Mouse (Mus musculus) hindbrain, embryonic 15.5 days (tissue): Measurements from ENCODE around the gene Kiss1. TPM values are rescaled to one million over a fixed set of nuclear protein-coding genes. Genes with fewer than 3 reads are reported as not detected.

Experiments used
- ATAC-seq: fragments of 200-750 bp; cut with Nextera tagmentation; 2 replicates; pipeline ENCODE4 v1.8.0; 2017; ENCODE audit warnings: low read depth, moderate number of reproducible peaks, moderate TSS enrichment; ENCODE audit not compliant: low FRiP score
- H3K27ac ChIP-seq: fragments of 300-500 bp; sonication (generic); replicated peaks from 2 replicates; pipeline ENCODE4 v1.5.1; 2015; ENCODE audit warnings: mild to moderate bottlenecking, inconsistent platforms
- H3K27me3 ChIP-seq: fragments of 300-500 bp; sonication (generic); 2 replicates; pipeline ENCODE4 v1.6.1; 2015; ENCODE audit warnings: control low read depth, inconsistent platforms
- H3K36me3 ChIP-seq: fragments of 300-500 bp; sonication (generic); 2 replicates; pipeline ENCODE4 v1.6.1; 2015; ENCODE audit warnings: control low read depth, inconsistent platforms
- H3K4me1 ChIP-seq: fragments of 300-500 bp; sonication (generic); replicated peaks from 2 replicates; pipeline ENCODE4 v1.6.1; 2015; ENCODE audit warnings: control low read depth, inconsistent platforms
- H3K4me2 ChIP-seq: fragments of 300-500 bp; sonication (generic); 2 replicates; pipeline ENCODE4 v1.6.1; 2015; ENCODE audit warnings: moderate library complexity, mild to moderate bottlenecking, inconsistent platforms
- H3K4me3 ChIP-seq: fragments of 300-500 bp; sonication (generic); 2 replicates; pipeline ENCODE4 v1.5.1; 2015; ENCODE audit warnings: mild to moderate bottlenecking, inconsistent platforms
- H3K9ac ChIP-seq: fragments of 300-500 bp; sonication (generic); 2 replicates; pipeline ENCODE4 v1.6.1; 2015; ENCODE audit warnings: inconsistent platforms
- H3K9me3 ChIP-seq: fragments of 300-500 bp; sonication (generic); 2 replicates; pipeline ENCODE4 v1.6.1; 2016; ENCODE audit warnings: control low read depth, inconsistent platforms
- WGBS: fragments of 180-500 bp; shearing (Covaris S2); methylation state at CpG from one replicate; pipeline ENCODE4 v1.1.7; 2015; 5-methylcytosine and 5-hydroxymethylcytosine counted together
- polyA plus RNA-seq: library from polyadenylated mRNA; unstranded; fragments of >200 nt; fragmentation: Nextera tagmentation; extraction: Ambion mirVana; gene quantifications from 2 replicates; pipeline ENCODE4 v1.2.1, GENCODE M21; 2015

The Kiss1 gene
- 0.34 TPM in 1 of 2 replicates, not detected in the other for polyA plus RNA-seq

DNA sequence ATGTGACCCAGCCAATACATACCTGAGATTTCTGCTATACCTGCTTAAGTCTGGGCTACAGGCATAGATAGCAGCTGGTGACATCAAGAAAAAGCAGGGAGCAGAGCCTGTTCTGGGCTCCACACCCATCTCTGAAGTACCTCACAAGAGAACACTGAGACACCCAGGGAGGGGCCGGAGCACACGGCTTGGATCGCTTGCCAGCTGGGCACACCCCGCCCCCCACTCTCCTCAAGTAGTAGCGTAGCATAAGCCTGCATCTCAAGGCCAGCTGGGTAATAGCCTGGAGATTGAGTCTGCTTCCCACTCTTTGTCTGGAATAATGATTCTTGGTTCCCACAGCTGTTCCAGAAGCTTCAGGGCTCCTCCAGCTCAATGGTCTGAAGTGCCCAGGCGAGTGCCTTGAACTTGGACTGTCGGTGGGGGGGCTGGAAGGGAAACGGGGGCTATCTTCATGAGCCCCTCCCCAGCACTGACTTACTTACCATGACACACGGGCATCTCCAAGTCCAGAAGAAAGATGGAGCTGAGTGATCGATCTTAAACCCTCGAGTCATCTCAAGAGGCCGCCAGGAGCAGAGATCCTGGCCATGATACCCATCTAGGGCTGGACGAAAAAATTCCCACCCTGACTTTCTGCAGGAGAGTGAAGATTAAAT lies at the start of gene Kiss1:
Kiss1 (plus strand) TSS at position 609 of the 659 bp plus-strand sequence.
- Histone ChIP-seq H3K4me1 (no peaks in the 10 kb centered on the region), H3K36me3 (no peaks in the 10 kb centered on the region), H3K4me2 (no peak within 1 kb of the TSS), H3K27ac (no peak within 1 kb of the TSS), H3K9me3 (no peaks in the 10 kb centered on the region), H3K27me3 (no peaks in the 10 kb centered on the region), H3K9ac (no peak within 1 kb of the TSS), H3K4me3 (no peak within 1 kb of the TSS)
- 78% methylated on average over 13 of the region's 13 CpGs for WGBS
- no peak for ATAC-seq

DNA sequence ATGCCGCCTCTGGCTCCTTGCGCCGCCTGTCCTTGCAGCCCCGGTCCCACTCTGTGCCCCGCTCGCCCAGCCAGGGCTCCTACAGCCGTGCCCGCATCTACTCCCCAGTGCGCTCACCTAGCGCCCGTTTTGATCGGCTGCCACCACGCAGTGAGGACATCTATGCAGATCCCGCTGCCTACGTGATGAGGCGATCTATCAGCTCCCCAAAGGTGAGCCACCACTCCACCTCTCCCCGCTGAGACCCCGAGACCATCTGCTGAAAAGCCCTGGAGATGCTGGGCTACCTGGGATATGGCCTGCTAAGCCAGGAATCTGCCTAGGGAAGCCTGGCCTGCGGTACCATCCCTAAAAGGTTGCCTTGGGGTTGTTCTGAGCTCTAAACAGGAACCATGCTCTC lies 47.5 kb upstream of the Kiss1 start:
- no peaks in the 10 kb centered on the region for H3K27me3 ChIP-seq
- no peak overlapping the region for H3K27ac ChIP-seq
- H3K4me3 ChIP-seq: no peak overlapping the region
- H3K9ac ChIP-seq: no peak overlapping the region
- H3K36me3 ChIP-seq: peaks cover 30% of the 10 kb centered on the region
- no peaks in the 10 kb centered on the region for H3K9me3 ChIP-seq
- no peak for ATAC-seq
- WGBS: 89% methylated on average over 19 of the region's 19 CpGs
- H3K4me1 ChIP-seq: peaks cover 12% of the 10 kb centered on the region
- no peak overlapping the region for H3K4me2 ChIP-seq

DNA sequence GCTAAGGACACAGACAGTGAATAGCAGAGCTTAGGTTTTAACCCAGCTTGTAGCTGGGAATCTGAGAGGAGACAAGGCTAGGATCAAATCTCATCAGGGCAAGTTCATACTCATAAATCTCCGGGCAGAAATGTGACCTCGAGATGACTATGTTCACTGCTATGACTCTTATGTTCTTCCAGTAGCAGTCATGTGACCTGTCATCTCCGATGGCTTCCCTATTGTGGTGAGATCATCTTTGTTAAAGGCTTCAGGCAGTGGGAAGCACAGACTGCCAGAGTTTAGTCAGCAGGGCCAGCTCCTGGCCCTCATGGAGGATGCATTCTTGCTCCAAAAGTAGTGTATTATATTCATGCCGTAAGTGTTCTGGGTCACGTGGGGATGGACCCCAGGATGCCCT lies 44.7 kb upstream of the Kiss1 start:
- Histone ChIP-seq H3K27me3 (no peaks in the 10 kb centered on the region), H3K36me3 (peaks cover 20% of the 10 kb centered on the region), H3K4me1 (peaks cover 17% of the 10 kb centered on the region), H3K4me2 (no peak overlapping the region), H3K9ac (no peak overlapping the region), H3K27ac (no peak overlapping the region), H3K9me3 (no peaks in the 10 kb centered on the region), H3K4me3 (no peak overlapping the region)
- 65% methylated on average over 5 of the region's 5 CpGs for WGBS
- ATAC-seq: no peak

DNA sequence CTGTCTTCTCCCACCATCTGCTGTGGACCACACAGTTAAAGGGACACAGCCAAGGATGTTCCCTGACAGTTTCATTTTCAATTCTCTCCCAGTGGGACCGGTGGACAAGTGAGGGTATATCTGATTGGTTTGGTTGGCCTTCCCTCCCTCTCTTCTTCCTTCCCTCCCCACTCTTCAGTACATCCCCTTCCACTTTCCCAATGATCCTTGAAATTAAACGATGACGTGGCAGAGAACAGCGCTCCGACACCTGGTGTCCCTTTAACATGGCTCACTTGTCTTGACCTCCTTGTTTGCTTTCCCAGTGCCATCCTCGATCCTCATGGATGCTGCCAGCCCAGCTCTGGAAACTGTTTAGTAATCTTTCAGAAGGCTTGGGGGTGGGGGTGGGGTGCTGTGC lies 43.1 kb upstream of the Kiss1 start:
- H3K4me3 ChIP-seq: no peak overlapping the region
- peaks cover 15% of the 10 kb centered on the region; the same call in 1 of the 2 replicates for H3K36me3 ChIP-seq
- 41% methylated on average over 6 of the region's 6 CpGs for WGBS
- H3K27ac ChIP-seq: 0 out of 2 replicates have a peak overlapping the region, but pooled peaks have one; percentile 3
- H3K4me2 ChIP-seq: no peak overlapping the region
- H3K9me3 ChIP-seq: no peaks in the 10 kb centered on the region
- H3K4me1 ChIP-seq: peaks cover 17% of the 10 kb centered on the region
- no peaks in the 10 kb centered on the region for H3K27me3 ChIP-seq
- no peak for ATAC-seq
- H3K9ac ChIP-seq: no peak overlapping the region

DNA sequence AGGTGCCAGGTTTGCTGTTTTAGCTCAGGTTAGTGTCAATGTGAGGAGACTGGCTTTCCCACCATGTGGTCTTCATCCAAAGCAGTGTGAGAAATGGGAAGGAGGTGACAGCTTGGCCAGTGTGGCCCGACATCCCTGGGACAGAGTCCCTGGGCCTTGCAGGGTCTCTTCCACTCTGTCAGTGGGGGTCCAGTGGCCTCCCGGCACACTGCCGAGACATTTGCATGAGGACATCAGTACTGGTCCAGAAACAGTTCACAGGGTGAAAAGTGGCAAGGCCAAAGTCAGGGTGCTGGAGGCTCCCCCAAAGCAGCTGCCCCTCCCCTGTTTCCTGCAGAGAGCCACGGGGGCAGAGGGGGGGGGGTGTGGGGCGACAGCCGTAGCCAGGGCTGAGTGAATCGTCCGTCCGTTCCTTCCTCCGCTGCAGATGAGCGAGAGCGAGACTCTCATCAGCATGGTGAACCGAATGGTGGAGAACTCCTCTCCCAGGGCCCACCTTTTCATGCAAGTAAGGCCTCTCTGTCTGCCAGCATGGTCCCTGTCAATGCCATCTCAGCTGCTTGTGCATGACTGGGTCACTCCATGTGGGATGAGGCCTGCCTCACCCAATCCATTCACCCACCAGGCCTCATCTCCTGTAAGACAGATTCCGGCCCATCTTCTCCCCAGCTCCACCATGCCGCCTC lies 42.6 kb upstream of the Kiss1 start:
- no peaks in the 10 kb centered on the region for H3K9me3 ChIP-seq
- H3K4me3 ChIP-seq: no peak overlapping the region
- H3K4me1 ChIP-seq: peaks cover 17% of the 10 kb centered on the region
- 0 out of 2 replicates have a peak overlapping the region, but pooled peaks have one; percentile 6 for H3K27ac ChIP-seq
- no peak for ATAC-seq
- no peaks in the 10 kb centered on the region for H3K27me3 ChIP-seq
- 56% methylated on average over 15 of the region's 15 CpGs for WGBS
- peaks cover 12% of the 10 kb centered on the region; the same call in 1 of the 2 replicates for H3K36me3 ChIP-seq
- no peak overlapping the region for H3K4me2 ChIP-seq
- H3K9ac ChIP-seq: no peak overlapping the region

DNA sequence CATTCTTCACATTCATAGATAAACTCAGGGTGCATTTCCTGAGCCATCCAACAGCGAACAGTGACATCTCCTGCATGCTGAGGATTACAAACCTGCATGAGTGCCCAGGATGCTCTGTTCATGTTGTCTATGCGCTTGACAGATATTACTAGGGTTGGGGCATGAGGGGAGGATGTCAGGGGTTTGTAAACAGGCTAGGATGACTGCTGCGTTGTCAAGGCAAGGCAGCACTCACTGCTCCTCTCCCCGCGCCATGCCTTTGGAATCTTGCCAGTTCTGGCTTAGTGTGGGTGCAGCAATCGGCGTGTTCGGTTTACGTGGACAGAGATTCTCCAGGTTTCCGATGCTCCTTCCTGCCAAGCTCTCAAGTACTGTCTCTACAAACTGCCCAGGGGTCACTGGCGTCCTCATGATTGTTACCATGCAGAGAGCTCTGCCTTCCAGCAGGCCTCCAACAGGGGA lies 42.0 kb upstream of the Kiss1 start:
- H3K4me3 ChIP-seq: no peak overlapping the region
- H3K9ac ChIP-seq: no peak overlapping the region
- no peak overlapping the region for H3K4me2 ChIP-seq
- H3K27ac ChIP-seq: 0 out of 2 replicates have a peak overlapping the region, but pooled peaks have one; percentile 6
- H3K4me1 ChIP-seq: peaks cover 17% of the 10 kb centered on the region
- no peaks in the 10 kb centered on the region for H3K9me3 ChIP-seq
- no peak for ATAC-seq
- peaks cover 7% of the 10 kb centered on the region; the same call in 1 of the 2 replicates for H3K36me3 ChIP-seq
- no peaks in the 10 kb centered on the region for H3K27me3 ChIP-seq
- WGBS: 63% methylated on average over 11 of the region's 11 CpGs

DNA sequence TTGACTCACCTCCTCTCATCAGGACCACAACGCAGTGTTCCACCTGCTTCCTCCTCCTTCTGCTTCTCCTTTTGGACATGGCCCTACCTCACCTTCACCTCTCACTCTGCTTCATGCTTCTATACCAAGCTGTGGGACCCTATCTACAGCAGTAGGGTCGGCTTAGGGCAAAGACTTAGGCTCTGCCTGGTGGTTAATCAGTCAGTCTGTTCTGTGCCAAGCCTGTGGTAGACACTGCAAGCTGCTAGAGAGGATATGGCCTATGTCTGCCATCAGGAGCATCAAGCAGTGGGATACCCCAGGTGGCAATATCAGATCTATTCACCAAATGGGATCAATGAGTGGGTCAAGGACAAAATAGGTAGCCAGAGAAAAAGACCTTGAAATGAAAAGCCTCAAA lies 41.1 kb upstream of the Kiss1 start:
- 92% methylated on average over 2 of the region's 2 CpGs for WGBS
- Histone ChIP-seq H3K36me3 (peaks cover 9% of the 10 kb centered on the region), H3K27ac (no peak overlapping the region), H3K9me3 (no peaks in the 10 kb centered on the region), H3K4me1 (peaks cover 17% of the 10 kb centered on the region), H3K4me3 (no peak overlapping the region), H3K9ac (no peak overlapping the region), H3K27me3 (no peaks in the 10 kb centered on the region), H3K4me2 (no peak overlapping the region)
- ATAC-seq: no peak

DNA sequence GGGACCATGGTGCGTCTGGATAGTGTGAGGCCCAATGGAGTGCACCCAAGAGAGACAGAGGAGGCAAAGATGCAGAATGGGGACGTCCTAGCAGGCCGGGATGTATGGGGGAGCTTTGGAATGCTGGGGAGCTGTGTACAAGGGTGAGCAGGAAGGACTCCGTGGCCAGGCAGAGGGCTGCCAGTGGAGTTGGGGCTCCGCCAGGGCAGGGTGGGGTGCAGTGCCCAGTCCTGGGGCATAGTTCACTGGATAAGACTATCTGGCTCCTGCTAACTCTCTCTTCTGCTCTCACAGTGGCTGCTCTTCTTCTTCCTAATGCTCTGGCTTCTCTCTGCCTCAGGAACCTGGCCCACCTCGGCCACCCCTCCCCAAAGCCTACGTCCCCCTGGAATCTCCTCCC lies 35.8 kb upstream of the Kiss1 start:
- Histone ChIP-seq H3K27ac (no peak overlapping the region), H3K36me3 (peaks cover 38% of the 10 kb centered on the region), H3K4me1 (no peaks in the 10 kb centered on the region), H3K27me3 (no peaks in the 10 kb centered on the region), H3K9me3 (no peaks in the 10 kb centered on the region), H3K4me3 (no peak overlapping the region), H3K9ac (no peak overlapping the region), H3K4me2 (no peak overlapping the region)
- WGBS: 84% methylated on average over 7 of the region's 7 CpGs
- ATAC-seq: no peak

DNA sequence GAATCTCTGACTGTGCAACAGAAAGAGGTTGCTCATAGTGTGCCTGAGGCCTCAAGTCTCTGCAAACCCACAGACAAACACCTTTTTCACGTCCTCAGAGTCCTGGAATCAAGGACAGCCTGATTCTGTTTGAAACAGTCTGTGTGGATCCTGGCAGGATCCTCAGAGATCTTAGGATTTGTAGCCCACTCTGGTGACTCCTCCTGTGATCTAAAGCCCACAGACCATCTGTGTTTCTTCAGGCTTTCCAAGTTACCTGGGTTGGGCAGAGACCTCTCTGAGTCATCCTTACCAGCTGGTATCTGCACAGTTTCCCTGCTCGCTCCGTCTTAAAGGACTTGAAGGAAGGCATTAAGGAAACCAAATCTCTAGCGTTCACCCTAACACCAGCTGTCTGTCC lies 34.6 kb upstream of the Kiss1 start:
- Histone ChIP-seq H3K4me2 (no peak overlapping the region), H3K36me3 (peaks cover 38% of the 10 kb centered on the region), H3K9me3 (no peaks in the 10 kb centered on the region), H3K27ac (no peak overlapping the region), H3K9ac (no peak overlapping the region), H3K27me3 (no peaks in the 10 kb centered on the region), H3K4me3 (no peak overlapping the region), H3K4me1 (no peaks in the 10 kb centered on the region)
- WGBS: 92% methylated on average over 4 of the region's 4 CpGs
- no peak for ATAC-seq

DNA sequence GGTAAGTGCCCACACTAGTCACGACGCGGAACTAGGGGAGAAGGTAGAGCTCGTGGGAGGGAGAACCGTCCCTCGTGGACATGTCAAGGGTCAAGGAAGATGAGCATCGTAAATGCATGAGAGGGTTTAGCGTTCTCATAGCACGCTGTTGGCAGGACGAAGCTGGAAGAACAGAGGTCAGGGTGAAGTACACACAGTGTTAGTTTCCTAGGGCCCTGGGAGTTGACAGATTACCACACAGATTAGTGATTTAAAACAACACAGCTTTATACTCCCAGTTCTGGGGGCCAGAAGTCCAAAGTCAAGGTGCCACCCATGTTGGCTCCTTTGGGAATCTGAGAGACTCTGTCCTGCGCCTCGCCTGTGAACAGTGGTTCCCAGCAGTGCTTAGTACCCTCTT lies 33.8 kb upstream of the Kiss1 start:
- WGBS: 94% methylated on average over 12 of the region's 12 CpGs
- no peak for ATAC-seq
- H3K4me2 ChIP-seq: no peak overlapping the region
- no peak overlapping the region for H3K9ac ChIP-seq
- no peaks in the 10 kb centered on the region for H3K4me1 ChIP-seq
- H3K27me3 ChIP-seq: no peaks in the 10 kb centered on the region
- no peak overlapping the region for H3K4me3 ChIP-seq
- peaks cover 42% of the 10 kb centered on the region for H3K36me3 ChIP-seq
- no peaks in the 10 kb centered on the region for H3K9me3 ChIP-seq
- no peak overlapping the region for H3K27ac ChIP-seq

DNA sequence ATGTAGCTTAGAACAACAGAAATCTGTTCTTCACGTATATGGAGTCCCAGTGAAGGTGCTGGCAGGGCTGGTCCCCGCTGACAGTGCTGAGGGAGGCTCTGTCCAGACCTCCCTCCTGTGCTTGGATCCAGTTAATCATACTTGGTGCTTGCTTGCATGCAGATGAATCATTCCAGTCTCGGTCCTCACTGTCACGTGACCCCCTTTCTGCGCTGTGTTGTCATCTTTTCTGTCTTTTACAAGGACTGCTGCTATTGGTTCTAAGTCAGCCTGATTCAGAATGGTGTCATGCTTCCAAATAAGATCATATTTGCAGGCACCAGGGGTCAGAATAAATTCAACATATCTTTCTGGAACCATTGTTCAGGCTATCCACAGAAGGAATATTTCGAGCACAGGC lies 29.8 kb upstream of the Kiss1 start:
- ATAC-seq: no peak
- no peak overlapping the region for H3K9ac ChIP-seq
- H3K4me2 ChIP-seq: no peak overlapping the region
- no peak overlapping the region for H3K4me3 ChIP-seq
- no peak overlapping the region for H3K27ac ChIP-seq
- WGBS: 93% methylated on average over 6 of the region's 6 CpGs
- no peaks in the 10 kb centered on the region for H3K4me1 ChIP-seq
- no peaks in the 10 kb centered on the region for H3K9me3 ChIP-seq
- peaks cover 41% of the 10 kb centered on the region for H3K36me3 ChIP-seq
- no peaks in the 10 kb centered on the region for H3K27me3 ChIP-seq

DNA sequence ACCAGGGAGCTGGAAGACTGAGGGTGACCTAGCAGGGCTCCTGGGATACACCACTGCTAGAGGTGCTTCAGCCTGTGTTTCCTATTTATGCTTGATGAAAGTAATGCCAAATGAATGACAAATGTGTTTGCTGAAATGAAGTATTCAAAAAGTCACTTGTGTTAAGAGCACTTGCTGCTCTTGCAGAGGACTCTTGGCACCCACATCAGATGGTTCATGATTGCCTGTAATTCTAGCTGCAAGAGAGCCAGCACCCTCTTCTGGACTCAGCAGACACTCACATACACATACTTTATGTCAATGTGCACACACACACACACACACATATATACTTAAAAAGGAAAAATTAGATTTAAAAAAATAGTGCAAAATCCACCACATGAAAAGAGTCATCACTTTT lies 29.1 kb upstream of the Kiss1 start:
- ATAC-seq: no peak
- no peaks in the 10 kb centered on the region for H3K4me1 ChIP-seq
- no peak overlapping the region for H3K4me3 ChIP-seq
- H3K4me2 ChIP-seq: no peak overlapping the region
- H3K36me3 ChIP-seq: peaks cover 35% of the 10 kb centered on the region
- no peaks in the 10 kb centered on the region for H3K9me3 ChIP-seq
- no peaks in the 10 kb centered on the region for H3K27me3 ChIP-seq
- no peak overlapping the region for H3K27ac ChIP-seq
- no peak overlapping the region for H3K9ac ChIP-seq
